Mouse (Mus musculus) kidney, postnatal 25 days (tissue): ENCODE results near the gene Aqp3.
"Not testable (repeated sequence)": the region's sequence is repeated elsewhere in the genome, so short reads cannot be mapped to it uniquely, and the experiment has no call there.

Experiments
- DNase-seq, 2 experiments: peaks; one replicate each; pipeline ENCODE4 v3.0.0; 2021; ENCODE audit warnings: mixed read lengths in 2 of 2

Aqp3 gene

GRCm38 (mm10) chr4:41102901-41103300 is 4.9 kb upstream of the Aqp3 start:
- no peak for DNase-seq

GRCm38 (mm10) chr4:41100986-41101385 is 3.0 kb upstream of the Aqp3 start:
- no peak for DNase-seq

- DNase-seq = peak; percentile 24 to 61
Observed at GRCm38 (mm10) chr4:41098577-41098951, 581 bp upstream of the Aqp3 start.

- peak in 1 of 2 experiments; percentile 31 for DNase-seq
Observed at GRCm38 (mm10) chr4:41097381-41097780, 602 bp downstream of the Aqp3 start.

GRCm38 (mm10) chr4:41096794-41097193 is 1.2 kb downstream of the Aqp3 start:
- DNase-seq = no peak

GRCm38 (mm10) chr4:41096169-41096568 is 1.8 kb downstream of the Aqp3 start:
- peak; percentile 58 to 85 for DNase-seq

- no peak for DNase-seq
Observed at GRCm38 (mm10) chr4:41094361-41094760, 3.6 kb downstream of the Aqp3 start.

- no peak for DNase-seq
Observed at GRCm38 (mm10) chr4:41092958-41093357, 5.0 kb downstream of the Aqp3 start.

GRCm38 (mm10) chr4:41091391-41091790 is 6.6 kb downstream of the Aqp3 start:
- no peak for DNase-seq

GRCm38 (mm10) chr4:41089705-41090104 is 8.3 kb downstream of the Aqp3 start:
- DNase-seq = no peak

- no peak for DNase-seq
Observed at GRCm38 (mm10) chr4:41089189-41089588, 8.8 kb downstream of the Aqp3 start.

- no peak for DNase-seq
Observed at GRCm38 (mm10) chr4:41087459-41088298, 10.3 kb downstream of the Aqp3 start.

GRCm38 (mm10) chr4:41086947-41087346 is 11.0 kb downstream of the Aqp3 start:
- DNase-seq = no peak

GRCm38 (mm10) chr4:41084819-41085218 is 13.2 kb downstream of the Aqp3 start:
- no peak for DNase-seq

GRCm38 (mm10) chr4:41082803-41083202 is 15.2 kb downstream of the Aqp3 start:
- not testable (repeated sequence) for DNase-seq

- no peak for DNase-seq
Observed at GRCm38 (mm10) chr4:41081733-41082132, 16.2 kb downstream of the Aqp3 start.

GRCm38 (mm10) chr4:41078726-41079125 is 19.3 kb downstream of the Aqp3 start:
- DNase-seq = no peak

GRCm38 (mm10) chr4:41074461-41074860 is 23.5 kb downstream of the Aqp3 start:
- no peak for DNase-seq

GRCm38 (mm10) chr4:41073008-41073817 is 24.8 kb downstream of the Aqp3 start:
- no peak for DNase-seq

- peak in 1 of 2 experiments; percentile 30 for DNase-seq
Observed at GRCm38 (mm10) chr4:41071500-41072429, 26.2 kb downstream of the Aqp3 start.

GRCm38 (mm10) chr4:41065196-41065595 is 32.8 kb downstream of the Aqp3 start:
- no peak for DNase-seq

- peak in 1 of 2 experiments; percentile 59 for DNase-seq
Observed at GRCm38 (mm10) chr4:41063894-41064673, 33.9 kb downstream of the Aqp3 start.
